Mouse (Mus musculus): ENCODE results near the gene Map1lc3b.

DNA sequence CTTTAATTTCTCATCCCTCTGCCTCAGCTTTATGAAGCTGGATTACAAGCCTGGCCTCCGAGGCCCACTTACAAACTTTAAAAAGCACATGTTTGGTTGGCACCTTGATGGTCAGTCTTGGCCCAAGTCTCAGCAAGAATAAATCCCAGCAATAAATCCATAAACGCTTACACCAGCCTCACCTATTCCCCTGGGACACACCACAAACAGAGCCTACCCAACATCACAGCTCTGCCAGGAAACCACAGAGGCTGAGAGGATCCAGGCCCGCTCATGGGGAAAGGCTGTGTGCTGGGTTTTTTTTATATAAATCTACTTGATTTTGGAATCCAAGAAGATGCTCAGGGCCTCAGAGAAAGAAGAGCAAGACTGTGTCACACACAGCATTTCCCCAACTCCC, 14.5 kb upstream of the Map1lc3b start:
- TF ChIP-seq MAFK (IDR thresholded peaks at IDR 0.05; ENCODE audit: borderline replicate concordance, low read depth, low read length) (no peak), POLR2A (IDR thresholded peaks at IDR 0.05; ENCODE audit: control insufficient read depth in 1 of 2, insufficient read depth in 1 of 2, low read depth in 1 of 2, low read length in 2 of 2, poor library complexity in 1 of 2) (no peak), SIN3A (IDR thresholded peaks at IDR 0.05; ENCODE audit: low read length) (no peak), GATA1 (IDR thresholded peaks at IDR 0.05; ENCODE audit: low read depth, low read length) (no peak), POLR2AphosphoS5 (IDR thresholded peaks at IDR 0.05; ENCODE audit: borderline replicate concordance, low read depth, low read length) (no peak), CTCF (IDR thresholded peaks at IDR 0.05 in 2 of 3, conservative IDR thresholded peaks at IDR 0.05 in 1 of 3; ENCODE audit: control insufficient read depth in 1 of 3, insufficient read depth in 1 of 3, low read depth in 2 of 3, low read length in 3 of 3, poor library complexity in 1 of 3, severe bottlenecking in 1 of 3) (no peak), MEF2A (IDR thresholded peaks at IDR 0.05; ENCODE audit: extremely low read depth, insufficient replicate concordance, low read depth, low read length, poor library complexity, severe bottlenecking) (no peak), MAX (IDR thresholded peaks at IDR 0.05; ENCODE audit: low read length) (no peak)
